Mouse (Mus musculus) limb, embryonic 13.5 days (tissue): ENCODE results near the gene Asdurf. TPM values are rescaled to one million over a fixed set of nuclear protein-coding genes. Genes with fewer than 3 reads are reported as not detected.
"Not testable (repeated sequence)": the region's sequence is repeated elsewhere in the genome, so short reads cannot be mapped to it uniquely, and the experiment has no call there.

Source experiments
- ATAC-seq: fragments of 200-750 bp; cut with Nextera tagmentation; 2 replicates; pipeline ENCODE4 v1.8.0; 2017; ENCODE audit warnings: low read depth, moderate number of reproducible peaks, moderate TSS enrichment; ENCODE audit not compliant: low FRiP score
- H3K27ac ChIP-seq: fragments of 300-500 bp; sonication (generic); 2 replicates; pipeline ENCODE4 v1.5.1; 2015; ENCODE audit warnings: inconsistent platforms, mild to moderate bottlenecking, moderate library complexity
- H3K27me3 ChIP-seq: fragments of 300-500 bp; sonication (generic); 2 replicates; pipeline ENCODE4 v1.6.1; 2015; ENCODE audit warnings: mild to moderate bottlenecking, inconsistent platforms
- H3K36me3 ChIP-seq: fragments of 300-500 bp; sonication (generic); 2 replicates; pipeline ENCODE4 v1.6.1; 2015; ENCODE audit warnings: inconsistent platforms, mild to moderate bottlenecking, moderate library complexity
- H3K4me1 ChIP-seq: fragments of 300-500 bp; sonication (generic); 2 replicates; pipeline ENCODE4 v1.6.1; 2015; ENCODE audit warnings: inconsistent platforms
- H3K4me2 ChIP-seq: fragments of 300-500 bp; sonication (generic); replicated peaks from 2 replicates; pipeline ENCODE4 v1.6.1; 2015; ENCODE audit warnings: inconsistent platforms, mild to moderate bottlenecking, moderate library complexity
- H3K4me3 ChIP-seq: fragments of 300-500 bp; sonication (generic); 2 replicates; pipeline ENCODE4 v1.5.1; 2015; ENCODE audit warnings: moderate library complexity, mild to moderate bottlenecking, inconsistent platforms
- H3K9ac ChIP-seq: fragments of 300-500 bp; sonication (generic); 2 replicates; pipeline ENCODE4 v1.6.1; 2015; ENCODE audit warnings: mild to moderate bottlenecking, inconsistent platforms
- H3K9me3 ChIP-seq: fragments of 300-500 bp; sonication (generic); 2 replicates; pipeline ENCODE4 v1.6.1; 2016; ENCODE audit warnings: inconsistent platforms
- WGBS: fragments of 180-500 bp; shearing (Covaris S2); methylation state at CpG from one replicate; pipeline ENCODE4 v1.1.7; 2015; 5-methylcytosine and 5-hydroxymethylcytosine counted together
- polyA plus RNA-seq: library from polyadenylated mRNA; unstranded; fragments of >200 nt; fragmentation: Nextera tagmentation; extraction: Ambion mirVana; gene quantifications from 2 replicates; pipeline ENCODE4 v1.2.1, GENCODE M21; 2015

Asdurf gene
- 1.2 and 18.1 TPM in 2 replicates for polyA plus RNA-seq

DNA sequence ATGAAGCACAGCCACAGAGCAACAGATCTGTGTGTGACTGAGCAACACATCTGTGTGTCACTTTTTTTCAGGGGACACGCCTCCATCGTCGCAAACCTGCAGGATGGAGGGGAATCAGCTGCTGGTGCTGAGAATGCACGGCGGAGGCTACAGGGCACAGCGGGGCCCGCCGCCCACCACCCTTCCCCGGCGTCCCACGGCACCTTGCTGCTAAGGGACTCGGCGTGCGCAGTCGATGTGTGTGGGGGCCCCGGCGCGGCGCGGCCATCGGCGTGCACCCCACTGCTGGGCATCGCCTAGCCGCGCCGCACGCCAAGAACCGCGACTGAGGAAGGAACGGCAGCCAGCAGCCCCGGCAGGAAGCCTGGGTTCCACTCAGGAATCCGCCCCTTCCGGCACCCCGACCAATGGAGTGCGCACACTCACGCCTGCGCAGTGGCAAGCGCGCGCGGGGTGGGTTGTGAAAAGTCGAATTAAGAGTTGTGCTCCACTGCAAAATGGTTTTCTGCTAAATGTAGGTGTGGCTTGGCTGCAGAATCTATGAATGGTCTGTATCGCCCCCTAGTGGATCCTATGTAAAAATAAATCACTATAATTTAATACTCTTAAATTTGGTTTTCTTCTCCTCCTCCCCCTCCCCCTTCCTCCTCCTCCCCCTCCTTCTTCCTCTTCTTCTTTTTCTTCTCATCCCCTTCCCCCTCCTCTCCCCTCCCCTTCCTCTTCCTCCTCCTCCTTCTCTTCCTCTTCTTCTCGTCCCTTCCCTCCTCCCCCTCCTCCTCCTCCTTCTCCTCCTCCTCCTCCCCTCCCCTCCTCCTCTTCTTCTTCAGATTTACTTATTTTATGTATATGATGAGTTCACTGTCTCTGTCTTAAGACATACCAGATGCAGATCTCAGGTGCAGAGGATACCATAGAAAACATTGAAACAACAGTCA, at the start of gene Asdurf, which contains the start of the genes Gm28551 and Asnsd1:
TSS of gene Asdurf (minus strand) at position 293 of the 935 bp plus-strand sequence.
TSS of gene Gm28551 (minus strand) at position 341 of the 935 bp plus-strand sequence.
TSS of gene Asnsd1 (minus strand) at position 426 of the 935 bp plus-strand sequence.
- peak within 1 kb of the TSS; percentile 89 for H3K27ac ChIP-seq
- H3K27me3 ChIP-seq, result no peaks in the 10 kb centered on the region
- H3K4me3 ChIP-seq, result peak within 1 kb of the TSS; percentile 80
- peak; percentile 100 for ATAC-seq
- no peaks in the 10 kb centered on the region for H3K9me3 ChIP-seq
- under 1% methylated on average over 43 of the region's 44 CpGs for WGBS
- peak within 1 kb of the TSS; percentile 93 for H3K9ac ChIP-seq
- H3K4me1 ChIP-seq, result peaks cover 6% of the 10 kb centered on the region
- peak within 1 kb of the TSS; percentile 62 for H3K4me2 ChIP-seq
- H3K36me3 ChIP-seq, result peaks cover 19% of the 10 kb centered on the region

DNA sequence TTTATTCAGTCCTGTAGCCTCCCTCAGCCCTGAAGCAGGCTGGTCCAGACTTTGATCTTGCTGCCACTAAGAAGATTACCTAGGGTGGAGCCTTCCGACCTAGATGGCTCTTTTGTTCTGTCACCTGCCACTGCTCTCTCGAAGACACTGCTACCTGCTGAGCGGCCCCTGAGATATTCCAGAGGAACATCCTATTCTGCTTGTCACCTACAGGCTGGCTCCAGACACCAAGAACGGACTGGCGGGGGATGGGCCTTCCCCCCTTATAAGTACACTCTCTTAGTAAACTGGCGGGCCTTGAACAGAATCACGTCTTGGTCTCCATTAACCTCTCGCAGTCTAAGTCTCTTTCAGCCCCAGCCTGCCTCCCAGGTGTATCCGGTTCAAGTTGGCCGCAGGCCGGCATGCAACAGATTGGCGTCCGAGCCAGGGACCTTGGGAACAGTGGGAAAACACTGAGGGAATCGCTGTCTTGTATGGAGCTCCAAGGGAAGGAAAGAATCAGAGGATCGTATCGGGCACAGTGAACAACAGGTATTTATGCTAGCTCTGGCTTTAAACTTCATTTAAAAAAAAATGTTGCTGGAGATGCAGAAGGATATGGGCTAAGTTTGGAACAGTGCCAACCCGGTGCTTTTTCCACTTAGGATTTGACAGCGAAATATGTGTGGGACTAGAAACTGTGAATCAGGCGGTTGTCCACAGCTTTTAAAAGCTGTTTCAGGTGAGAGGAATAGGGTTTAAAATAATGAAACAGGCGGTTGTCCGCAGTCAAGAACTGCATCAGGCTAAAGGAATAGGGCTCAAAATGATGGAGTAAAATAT, 41.7 kb upstream of the Asdurf start:
- H3K27ac ChIP-seq, result peak overlapping the region; percentile 28; the same call in 1 of the 2 replicates
- not testable (repeated sequence) for H3K9me3 ChIP-seq, H3K4me1 ChIP-seq, H3K36me3 ChIP-seq, H3K27me3 ChIP-seq
- peak overlapping the region; percentile 25 for H3K4me3 ChIP-seq
- peak; percentile 67 for ATAC-seq
- H3K9ac ChIP-seq, result 0 out of 2 replicates have a peak overlapping the region, but pooled peaks have one; percentile 51
- peak overlapping the region; percentile 56 for H3K4me2 ChIP-seq
- WGBS, result 23% methylated on average over 21 of the region's 21 CpGs

- H3K4me3 ChIP-seq, result no peak overlapping the region
- H3K4me2 ChIP-seq, result no peak overlapping the region
- peaks cover 3% of the 10 kb centered on the region for H3K4me1 ChIP-seq
- peaks cover 5% of the 10 kb centered on the region; the same call in 1 of the 2 replicates for H3K9me3 ChIP-seq
- H3K27me3 ChIP-seq, result no peaks in the 10 kb centered on the region
- 94% methylated on average over 12 of the region's 14 CpGs for WGBS
- ATAC-seq, result no peak
- H3K9ac ChIP-seq, result no peak overlapping the region
- H3K27ac ChIP-seq, result no peak overlapping the region
- no peaks in the 10 kb centered on the region for H3K36me3 ChIP-seq
Measured at GRCm38 (mm10) chr1:53388762-53389161, 36.3 kb upstream of the Asdurf start.

- Histone ChIP-seq H3K9ac (no peak overlapping the region), H3K4me2 (no peak overlapping the region), H3K27me3 (no peaks in the 10 kb centered on the region), H3K4me3 (no peak overlapping the region), H3K36me3 (no peaks in the 10 kb centered on the region), H3K9me3 (0 out of 2 replicates have a peak, but pooled peaks cover 4% of the 10 kb centered on the region), H3K4me1 (no peaks in the 10 kb centered on the region), H3K27ac (no peak overlapping the region)
- ATAC-seq, result no peak
- WGBS, result 67% methylated on average over 6 of the region's 6 CpGs
Measured at GRCm38 (mm10) chr1:53384085-53384688, 31.8 kb upstream of the Asdurf start.

DNA sequence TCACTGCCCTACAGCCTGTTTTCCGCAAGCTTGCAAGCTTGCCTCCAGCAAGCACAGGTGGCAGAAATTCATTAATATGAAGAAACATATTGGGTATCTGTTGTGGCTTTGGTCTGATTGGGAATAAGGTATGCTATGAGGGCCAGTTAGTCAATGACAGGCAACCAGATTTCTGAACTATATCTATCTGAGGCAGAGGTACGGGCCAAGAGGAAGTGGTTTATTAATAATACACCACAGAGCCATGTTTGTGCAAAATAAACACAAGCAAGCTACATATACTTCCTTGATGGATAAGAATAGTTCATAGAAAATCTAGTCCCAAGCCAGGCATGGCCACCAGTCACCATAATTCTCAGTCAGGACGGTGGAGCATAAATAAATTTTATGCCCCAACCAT, 25.3 kb upstream of the Asdurf start:
- H3K36me3 ChIP-seq, result no peaks in the 10 kb centered on the region
- H3K9ac ChIP-seq, result no peak overlapping the region
- no peak overlapping the region for H3K4me3 ChIP-seq
- 80% methylated on average over 3 of the region's 3 CpGs for WGBS
- H3K27me3 ChIP-seq, result no peaks in the 10 kb centered on the region
- no peak overlapping the region for H3K4me2 ChIP-seq
- ATAC-seq, result no peak
- H3K27ac ChIP-seq, result no peak overlapping the region
- no peaks in the 10 kb centered on the region for H3K4me1 ChIP-seq
- H3K9me3 ChIP-seq, result 0 out of 2 replicates have a peak, but pooled peaks cover 4% of the 10 kb centered on the region

GRCm38 (mm10) chr1:53375965-53376364, 23.5 kb upstream of the Asdurf start:
- not testable (repeated sequence) for H3K4me1 ChIP-seq, H3K27ac ChIP-seq, H3K9ac ChIP-seq, H3K4me3 ChIP-seq, H3K9me3 ChIP-seq, H3K27me3 ChIP-seq, ATAC-seq, H3K4me2 ChIP-seq, H3K36me3 ChIP-seq
- 86% methylated on average over 2 of the region's 2 CpGs for WGBS

DNA sequence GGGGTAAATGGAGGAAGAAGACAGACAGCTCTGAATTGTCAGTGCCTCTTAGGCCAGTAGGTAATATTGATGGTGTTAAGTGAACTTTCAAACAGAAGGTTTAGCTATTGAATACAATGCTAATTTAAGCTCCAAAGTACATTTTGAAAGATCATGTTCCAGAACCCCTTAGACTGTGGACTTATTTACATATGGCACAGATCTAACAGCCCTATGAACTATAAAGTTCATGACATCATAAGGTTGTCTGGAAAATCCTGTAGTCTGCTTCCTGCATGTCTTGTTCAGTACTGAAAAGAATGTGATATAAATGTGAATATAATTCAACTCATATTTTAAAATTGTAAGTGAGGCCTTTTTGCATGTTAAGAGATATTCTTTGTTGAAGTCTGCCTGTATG, 6.6 kb upstream of the Asdurf start:
- Histone ChIP-seq H3K27me3 (no peaks in the 10 kb centered on the region), H3K4me2 (no peak overlapping the region), H3K36me3 (no peaks in the 10 kb centered on the region), H3K27ac (no peak overlapping the region), H3K4me1 (no peaks in the 10 kb centered on the region), H3K9ac (no peak overlapping the region), H3K4me3 (no peak overlapping the region), H3K9me3 (no peaks in the 10 kb centered on the region)
- ATAC-seq, result no peak

- H3K4me3 ChIP-seq, result no peak overlapping the region
- H3K9me3 ChIP-seq, result peaks cover 28% of the 10 kb centered on the region
- H3K27ac ChIP-seq, result no peak overlapping the region
- over 99% methylated on average over 2 of the region's 2 CpGs for WGBS
- H3K27me3 ChIP-seq, result no peaks in the 10 kb centered on the region
- peaks cover 50% of the 10 kb centered on the region for H3K36me3 ChIP-seq
- ATAC-seq, result no peak
- H3K4me2 ChIP-seq, result no peak overlapping the region
- H3K4me1 ChIP-seq, result no peaks in the 10 kb centered on the region
- H3K9ac ChIP-seq, result no peak overlapping the region
Measured at GRCm38 (mm10) chr1:53341071-53341470, 11.3 kb downstream of the Asdurf start.

DNA sequence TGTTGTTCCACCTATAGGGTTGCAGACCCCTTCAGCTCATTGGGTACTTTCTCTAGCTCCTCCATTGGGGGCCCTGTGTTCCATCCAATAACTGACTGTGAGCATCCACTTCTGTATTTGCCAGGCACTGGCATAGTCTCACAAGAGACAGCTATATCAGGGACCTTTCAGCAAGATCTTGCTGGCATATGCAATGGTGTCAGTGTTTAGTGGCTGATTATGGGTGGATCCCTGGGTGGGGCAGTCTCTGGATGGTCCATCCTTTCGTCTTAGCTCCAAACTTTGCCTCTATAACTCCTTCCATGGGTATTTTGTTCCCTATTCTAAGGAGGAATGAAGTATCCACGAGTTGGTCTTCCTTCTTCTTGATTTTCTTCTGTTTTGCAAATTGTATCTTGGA, 15.0 kb downstream of the Asdurf start:
- not testable (repeated sequence) for H3K27me3 ChIP-seq, H3K9ac ChIP-seq, ATAC-seq, H3K4me2 ChIP-seq, H3K4me3 ChIP-seq, H3K27ac ChIP-seq, H3K4me1 ChIP-seq
- 68% methylated on average over 2 of the region's 2 CpGs for WGBS
- peaks cover 26% of the 10 kb centered on the region for H3K9me3 ChIP-seq
- peaks cover 22% of the 10 kb centered on the region for H3K36me3 ChIP-seq

DNA sequence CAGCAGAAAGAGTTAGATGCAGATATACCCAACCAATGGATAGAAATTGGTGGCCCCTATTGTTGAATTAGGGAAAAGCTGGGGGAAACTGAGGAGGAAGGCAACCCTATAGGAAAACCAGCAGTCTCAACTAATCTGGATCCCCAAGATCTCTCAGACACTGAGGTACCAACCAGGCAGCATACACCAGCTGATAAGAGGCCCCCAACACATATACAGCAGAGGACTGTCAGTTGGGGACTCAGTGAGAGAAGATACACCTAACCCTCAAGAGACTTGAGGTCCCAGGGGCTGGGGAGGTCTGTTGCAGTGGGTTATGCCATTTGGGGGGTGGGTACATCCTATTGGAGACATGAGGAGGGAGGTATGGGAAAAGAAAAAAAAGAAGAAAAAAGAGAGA, 17.0 kb downstream of the Asdurf start:
- Histone ChIP-seq H3K27me3 (no peaks in the 10 kb centered on the region), H3K4me3 (no peak overlapping the region), H3K27ac (no peak overlapping the region), H3K4me2 (no peak overlapping the region), H3K9me3 (peaks cover 8% of the 10 kb centered on the region; the same call in 1 of the 2 replicates), H3K36me3 (peaks cover 4% of the 10 kb centered on the region), H3K4me1 (no peaks in the 10 kb centered on the region), H3K9ac (no peak overlapping the region)
- ATAC-seq, result no peak

- 82% methylated on average over 5 of the region's 5 CpGs for WGBS
- not testable (repeated sequence) for ATAC-seq, H3K27me3 ChIP-seq, H3K9me3 ChIP-seq, H3K27ac ChIP-seq, H3K4me2 ChIP-seq, H3K36me3 ChIP-seq, H3K9ac ChIP-seq, H3K4me1 ChIP-seq, H3K4me3 ChIP-seq
Measured at GRCm38 (mm10) chr1:53333527-53333926, 18.9 kb downstream of the Asdurf start.
